Mouse (Mus musculus) neural tube, embryonic 11.5 days (tissue): ENCODE results near the gene Aldh1a1. TPM values are rescaled to one million over a fixed set of nuclear protein-coding genes. Genes with fewer than 3 reads are reported as not detected.

Experiments used
- ATAC-seq: fragments of 200-750 bp; cut with Nextera tagmentation; 2 replicates; pipeline ENCODE4 v1.8.0; 2017; ENCODE audit warnings: moderate number of reproducible peaks, mild to moderate bottlenecking, moderate TSS enrichment, moderate library complexity; ENCODE audit not compliant: insufficient read depth, low FRiP score, low TSS enrichment
- DNase-seq: peaks from one replicate; pipeline ENCODE4 v3.0.0-alpha.2; 2015; ENCODE audit warnings: low spot score
- H3K27ac ChIP-seq: fragments of 300-500 bp; sonication (generic); 2 replicates; pipeline ENCODE4 v1.5.1; 2014; ENCODE audit warnings: low read depth, mild to moderate bottlenecking, low read length
- H3K27me3 ChIP-seq: fragments of 300-500 bp; sonication (generic); 2 replicates; pipeline ENCODE4 v1.6.1; 2014; ENCODE audit warnings: mild to moderate bottlenecking, low read length, mixed read lengths; ENCODE audit not compliant: control insufficient read depth, insufficient read depth
- H3K36me3 ChIP-seq: fragments of 300-500 bp; sonication (generic); 2 replicates; pipeline ENCODE4 v1.6.1; 2014; ENCODE audit warnings: mild to moderate bottlenecking, low read length, moderate library complexity, mixed read lengths; ENCODE audit not compliant: control insufficient read depth, insufficient read depth
- H3K4me1 ChIP-seq: fragments of 300-500 bp; sonication (generic); 2 replicates; pipeline ENCODE4 v1.6.1; 2014; ENCODE audit warnings: low read length, mixed read lengths; ENCODE audit not compliant: control insufficient read depth, insufficient read depth
- H3K4me2 ChIP-seq: fragments of 300-500 bp; sonication (generic); 2 replicates; pipeline ENCODE4 v1.6.1; 2014; ENCODE audit warnings: low read depth, mild to moderate bottlenecking, moderate library complexity
- H3K4me3 ChIP-seq: fragments of 300-500 bp; sonication (generic); 2 replicates; pipeline ENCODE4 v1.5.1; 2014; ENCODE audit warnings: low read depth, low read length
- H3K9ac ChIP-seq: fragments of 300-500 bp; sonication (generic); 2 replicates; pipeline ENCODE4 v1.6.1; 2014; ENCODE audit warnings: mild to moderate bottlenecking, low read length
- H3K9me3 ChIP-seq: fragments of 300-500 bp; sonication (generic); 2 replicates; pipeline ENCODE4 v1.6.1; 2016; ENCODE audit warnings: low read length; ENCODE audit not compliant: control insufficient read depth
- WGBS: fragments of 180-500 bp; shearing (Covaris S2); extraction: QIAGEN DNeasy Blood & Tissue Kit; methylation state at CpG from one replicate; pipeline ENCODE4 v1.1.7; 2014; 5-methylcytosine and 5-hydroxymethylcytosine counted together
- polyA plus RNA-seq: library from polyadenylated mRNA; unstranded; fragments of >200 nt; fragmentation: Nextera tagmentation; extraction: Ambion mirVana; gene quantifications from 2 replicates; pipeline ENCODE4 v1.2.1, GENCODE M21; 2014

The Aldh1a1 gene
- polyA plus RNA-seq, 1 experiment from 2014 or later: not detected

- ATAC-seq (no peak), DNase-seq (no peak)
- H3K27me3 ChIP-seq: no peaks in the 10 kb centered on the region
- no peak overlapping the region for H3K27ac ChIP-seq
- no peak overlapping the region for H3K4me3 ChIP-seq
- no peaks in the 10 kb centered on the region for H3K9me3 ChIP-seq
- H3K9ac ChIP-seq: no peak overlapping the region
- no peak overlapping the region for H3K4me2 ChIP-seq
- no peaks in the 10 kb centered on the region for H3K36me3 ChIP-seq
- no peaks in the 10 kb centered on the region for H3K4me1 ChIP-seq
- 83% methylated on average over 3 of the region's 3 CpGs for WGBS
These were observed 66.4 kb downstream of the Aldh1a1 start for GRCm38 (mm10) chr19:20558952-20559351.

- WGBS: 89% methylated on average over 2 of the region's 2 CpGs
These were observed 67.4 kb downstream of the Aldh1a1 start for GRCm38 (mm10) chr19:20559952-20560351.

GRCm38 (mm10) chr19:20562396-20562795, 69.9 kb downstream of the Aldh1a1 start:
- H3K4me2 ChIP-seq: no peak overlapping the region
- no peaks in the 10 kb centered on the region for H3K27me3 ChIP-seq

More at GRCm38 (mm10) chr19:20559952-20560351, 67.4 kb downstream of the Aldh1a1 start:
- ATAC-seq (no peak), DNase-seq (no peak)
- Histone ChIP-seq H3K4me1 (no peaks in the 10 kb centered on the region), H3K27ac (no peak overlapping the region), H3K4me3 (no peak overlapping the region), H3K9me3 (no peaks in the 10 kb centered on the region), H3K27me3 (no peaks in the 10 kb centered on the region), H3K4me2 (no peak overlapping the region), H3K36me3 (no peaks in the 10 kb centered on the region), H3K9ac (no peak overlapping the region)

GRCm38 (mm10) chr19:20566294-20566693, 73.8 kb downstream of the Aldh1a1 start:
- Histone ChIP-seq H3K4me3 (no peak overlapping the region), H3K4me2 (no peak overlapping the region), H3K27ac (no peak overlapping the region), H3K36me3 (no peaks in the 10 kb centered on the region), H3K9ac (no peak overlapping the region), H3K9me3 (no peaks in the 10 kb centered on the region), H3K27me3 (no peaks in the 10 kb centered on the region), H3K4me1 (no peaks in the 10 kb centered on the region)
- DNase-seq: no peak
- ATAC-seq: no peak
- WGBS: 57% methylated on average over 4 of the region's 4 CpGs

More at GRCm38 (mm10) chr19:20562396-20562795, 69.9 kb downstream of the Aldh1a1 start:
- DNase-seq (no peak), ATAC-seq (no peak)
- Histone ChIP-seq H3K4me1 (no peaks in the 10 kb centered on the region), H3K9ac (no peak overlapping the region), H3K36me3 (no peaks in the 10 kb centered on the region), H3K9me3 (no peaks in the 10 kb centered on the region), H3K4me3 (no peak overlapping the region), H3K27ac (no peak overlapping the region)

- Histone ChIP-seq H3K4me1 (no peaks in the 10 kb centered on the region), H3K4me3 (no peak overlapping the region), H3K36me3 (no peaks in the 10 kb centered on the region), H3K27ac (no peak overlapping the region), H3K27me3 (no peaks in the 10 kb centered on the region), H3K9ac (no peak overlapping the region), H3K9me3 (no peaks in the 10 kb centered on the region), H3K4me2 (no peak overlapping the region)
- 95% methylated on average over 2 of the region's 2 CpGs for WGBS
- DNase-seq (no peak), ATAC-seq (no peak)
These were observed 74.5 kb downstream of the Aldh1a1 start for GRCm38 (mm10) chr19:20567039-20567438.

- H3K4me2 ChIP-seq: no peak overlapping the region
- WGBS: 75% methylated on average over 3 of the region's 3 CpGs
- H3K27me3 ChIP-seq: no peaks in the 10 kb centered on the region
- H3K9ac ChIP-seq: no peak overlapping the region
- H3K9me3 ChIP-seq: no peaks in the 10 kb centered on the region
- DNase-seq (no peak), ATAC-seq (no peak)
- no peak overlapping the region for H3K27ac ChIP-seq
- H3K4me1 ChIP-seq: no peaks in the 10 kb centered on the region
- no peak overlapping the region for H3K4me3 ChIP-seq
- H3K36me3 ChIP-seq: no peaks in the 10 kb centered on the region
These were observed 84.5 kb downstream of the Aldh1a1 start for GRCm38 (mm10) chr19:20576984-20577383.

GRCm38 (mm10) chr19:20577429-20577828, 84.9 kb downstream of the Aldh1a1 start:
- DNase-seq: no peak
- no peaks in the 10 kb centered on the region for H3K27me3 ChIP-seq
- 87% methylated on average over 5 of the region's 5 CpGs for WGBS
- no peak for ATAC-seq
- H3K36me3 ChIP-seq: no peaks in the 10 kb centered on the region
- no peak overlapping the region for H3K4me2 ChIP-seq
- H3K27ac ChIP-seq: no peak overlapping the region
- H3K9me3 ChIP-seq: no peaks in the 10 kb centered on the region
- H3K9ac ChIP-seq: no peak overlapping the region
- no peak overlapping the region for H3K4me3 ChIP-seq
- no peaks in the 10 kb centered on the region for H3K4me1 ChIP-seq

GRCm38 (mm10) chr19:20599951-20600350, 107.4 kb downstream of the Aldh1a1 start:
- no peak overlapping the region for H3K4me3 ChIP-seq
- no peaks in the 10 kb centered on the region for H3K27me3 ChIP-seq
- ATAC-seq: no peak
- no peak overlapping the region for H3K9ac ChIP-seq
- H3K27ac ChIP-seq: no peak overlapping the region
- no peaks in the 10 kb centered on the region for H3K9me3 ChIP-seq
- DNase-seq: no peak
- no peaks in the 10 kb centered on the region for H3K4me1 ChIP-seq
- H3K36me3 ChIP-seq: no peaks in the 10 kb centered on the region
- H3K4me2 ChIP-seq: no peak overlapping the region

GRCm38 (mm10) chr19:20601739-20602138, 109.2 kb downstream of the Aldh1a1 start:
- no peak overlapping the region for H3K9ac ChIP-seq
- H3K9me3 ChIP-seq: no peaks in the 10 kb centered on the region
- H3K4me1 ChIP-seq: no peaks in the 10 kb centered on the region
- 61% methylated on average over 3 of the region's 3 CpGs for WGBS
- H3K27ac ChIP-seq: no peak overlapping the region
- DNase-seq: no peak
- H3K36me3 ChIP-seq: no peaks in the 10 kb centered on the region
- no peak overlapping the region for H3K4me3 ChIP-seq
- no peak overlapping the region for H3K4me2 ChIP-seq
- no peaks in the 10 kb centered on the region for H3K27me3 ChIP-seq
- ATAC-seq: no peak
